Mouse (Mus musculus) liver, embryonic 14.5 days (tissue): ENCODE data around the gene Agr2. TPM values are rescaled to one million over a fixed set of nuclear protein-coding genes. Genes with fewer than 3 reads are reported as not detected.

ENCODE experiments used
- ATAC-seq: fragments of 200-750 bp; cut with Nextera tagmentation; 2 replicates; pipeline ENCODE4 v1.8.0; 2017; ENCODE audit warnings: moderate number of reproducible peaks, mild to moderate bottlenecking, moderate library complexity; ENCODE audit not compliant: insufficient read depth
- DNase-seq, 3 experiments: peaks; one replicate each; pipeline ENCODE4 v3.0.0-alpha.2; 2012 to 2013; ENCODE audit warnings: low read depth in 3 of 3, low spot score in 3 of 3
- H3K27ac ChIP-seq: fragments of 300-500 bp; sonication (generic); 2 replicates; pipeline ENCODE4 v1.5.1; 2014; ENCODE audit warnings: moderate library complexity, mild to moderate bottlenecking, control low read depth, inconsistent platforms
- H3K27me3 ChIP-seq: fragments of 300-500 bp; sonication (generic); 2 replicates; pipeline ENCODE4 v1.6.1; 2014; ENCODE audit warnings: mild to moderate bottlenecking, low read length, moderate library complexity; ENCODE audit not compliant: control insufficient read depth, insufficient read depth
- H3K36me3 ChIP-seq: fragments of 300-500 bp; sonication (generic); replicated peaks from 2 replicates; pipeline ENCODE4 v1.6.1; 2014; ENCODE audit warnings: low read depth; ENCODE audit not compliant: control insufficient read depth, insufficient read depth
- H3K4me1 ChIP-seq, 2 experiments: fragments of 200-500 bp in 1 of 2; fragments of 300-500 bp in 1 of 2; sonication (generic) in 1 of 2; replicated peaks; 2 replicates each; pipeline ENCODE4 v1.6.1; 2012 to 2014; ENCODE audit warnings: antibody characterized with exemption in 1 of 2, inconsistent platforms in 1 of 2, low read length in 1 of 2; ENCODE audit not compliant: control insufficient read depth in 2 of 2, insufficient read depth in 2 of 2
- H3K4me2 ChIP-seq: fragments of 300-500 bp; sonication (generic); 2 replicates; pipeline ENCODE4 v1.6.1; 2014; ENCODE audit warnings: low read depth, mild to moderate bottlenecking, control low read depth, moderate library complexity
- H3K4me3 ChIP-seq, 2 experiments: fragments of 200-500 bp in 1 of 2; fragments of 300-500 bp in 1 of 2; sonication (generic) in 1 of 2; 2 replicates each; pipeline ENCODE4 v1.5.1; 2012 to 2014; ENCODE audit warnings: low read depth in 2 of 2, low read length in 2 of 2, mild to moderate bottlenecking in 2 of 2, control low read depth in 1 of 2, inconsistent platforms in 1 of 2, moderate library complexity in 1 of 2; ENCODE audit not compliant: insufficient read depth in 1 of 2
- H3K9ac ChIP-seq: fragments of 300-500 bp; sonication (generic); replicated peaks from 2 replicates; pipeline ENCODE4 v1.6.1; 2014; ENCODE audit warnings: mild to moderate bottlenecking, control low read depth, moderate library complexity
- H3K9me3 ChIP-seq: fragments of 300-500 bp; sonication (generic); 2 replicates; pipeline ENCODE4 v1.6.1; 2016; ENCODE audit warnings: low read length, mixed read lengths; ENCODE audit not compliant: control insufficient read depth
- CTCF ChIP-seq: IDR thresholded peaks from 2 replicates; pipeline ENCODE4 v1.5.1; 2016; ENCODE audit warnings: antibody characterized with exemption, low read depth, control low read depth
- EP300 ChIP-seq: IDR thresholded peaks from 2 replicates; pipeline ENCODE4 v1.6.1; 2016; ENCODE audit warnings: antibody characterized with exemption, low read depth
- WGBS: fragments of 180-500 bp; shearing (Covaris S2); extraction: QIAGEN DNeasy Blood & Tissue Kit; methylation state at CpG from one replicate; pipeline ENCODE4 v1.1.7; 2014; ENCODE audit not compliant: insufficient replicate concordance; 5-methylcytosine and 5-hydroxymethylcytosine counted together
- polyA plus RNA-seq, 2 experiments: library from polyadenylated mRNA; depleted of rRNA in 1 of 2; stranded (reverse) in 1 of 2; unstranded in 1 of 2; fragments of >200 nt; fragmentation: Nextera tagmentation in 1 of 2; extraction: Ambion mirVana in 1 of 2; gene quantifications; 2 replicates each; pipeline versions ENCODE4 v1.2.1 to v1.2.3; 2012 to 2014

Gene Agr2
- polyA plus RNA-seq, 2 experiments: 0.07 TPM; not detected in 1

DNA sequence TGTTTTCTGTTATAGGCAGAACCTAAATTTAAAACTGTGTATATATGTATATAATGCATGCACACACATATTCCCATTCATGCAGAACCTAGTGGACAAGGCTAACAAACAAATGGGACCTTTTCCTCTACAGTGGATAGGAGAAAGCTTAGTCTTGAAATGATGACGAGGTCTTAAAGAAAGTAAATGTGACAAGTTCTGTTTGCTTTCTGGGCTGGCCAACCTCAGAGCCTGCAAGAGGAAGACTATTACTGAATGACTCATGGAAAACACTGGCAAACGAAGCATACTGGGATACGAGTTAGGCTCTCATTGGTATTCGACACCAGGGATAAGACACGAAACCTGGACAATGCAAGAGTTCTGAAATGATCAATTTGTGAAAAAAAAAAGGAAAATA, 8.0 kb upstream of the Agr2 start:
- H3K9me3 ChIP-seq: no peaks in the 10 kb centered on the region
- no peak overlapping the region for H3K4me3 ChIP-seq
- peaks cover 0 to 2% of the 10 kb centered on the region in 2 experiments; a peak in 1 of 4 replicates for H3K4me1 ChIP-seq
- H3K27ac ChIP-seq: no peak overlapping the region
- TF ChIP-seq CTCF (no peak), EP300 (no peak)
- no peak overlapping the region for H3K9ac ChIP-seq
- H3K27me3 ChIP-seq: no peaks in the 10 kb centered on the region
- no peak overlapping the region for H3K4me2 ChIP-seq
- H3K36me3 ChIP-seq: no peaks in the 10 kb centered on the region
- 73% methylated on average over 5 of the region's 5 CpGs for WGBS
- DNase-seq (no peak), ATAC-seq (no peak)

DNA sequence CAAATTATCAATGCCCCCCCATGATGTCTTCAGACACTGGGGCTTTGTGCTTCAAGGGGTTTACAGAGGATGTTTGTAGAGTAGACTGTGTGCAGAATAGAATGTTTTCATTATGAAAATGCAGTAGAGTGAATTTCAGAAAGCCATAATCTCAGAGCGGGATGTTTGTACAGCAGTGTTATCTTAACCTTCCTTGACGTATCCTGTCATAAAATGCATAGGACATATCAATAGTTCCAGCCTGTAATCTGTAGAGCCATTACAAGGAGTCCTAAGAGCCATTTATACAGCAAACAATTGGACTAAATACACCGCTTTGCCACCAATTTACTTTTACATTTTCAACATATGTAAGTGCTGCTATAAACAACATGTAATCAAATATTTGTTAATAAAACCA, 876 bp downstream of the Agr2 start:
- 45% methylated on average over 3 of the region's 3 CpGs for WGBS
- Histone ChIP-seq H3K4me3 (no peak overlapping the region), H3K4me2 (no peak overlapping the region), H3K27me3 (no peaks in the 10 kb centered on the region), H3K9ac (no peak overlapping the region), H3K36me3 (no peaks in the 10 kb centered on the region), H3K4me1 (no peaks in the 10 kb centered on the region), H3K27ac (no peak overlapping the region), H3K9me3 (no peaks in the 10 kb centered on the region)
- ATAC-seq (no peak), DNase-seq (no peak)
- TF ChIP-seq EP300 (no peak), CTCF (no peak)

DNA sequence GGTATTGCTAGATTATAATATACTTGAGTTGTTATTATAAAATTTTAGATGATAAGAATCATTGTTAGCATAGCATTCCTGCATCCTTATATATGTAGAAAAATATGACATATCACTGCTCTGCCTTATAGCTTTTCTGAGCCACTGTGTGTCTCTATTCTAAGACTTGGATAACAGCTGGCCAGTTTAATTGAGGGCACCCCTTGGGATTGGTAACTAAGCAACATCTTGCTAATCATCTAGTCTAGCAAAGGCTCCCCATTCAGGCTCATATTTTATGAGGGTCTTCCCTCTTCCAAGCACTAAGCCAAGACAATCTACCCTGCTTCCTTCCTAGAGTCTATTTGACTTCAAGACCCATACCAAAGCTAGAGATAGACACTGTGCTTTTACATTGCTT, 1.4 kb downstream of the Agr2 start:
- Histone ChIP-seq H3K36me3 (no peaks in the 10 kb centered on the region), H3K27ac (no peak overlapping the region), H3K4me3 (no peak overlapping the region), H3K4me1 (no peaks in the 10 kb centered on the region), H3K27me3 (no peaks in the 10 kb centered on the region), H3K4me2 (no peak overlapping the region), H3K9me3 (no peaks in the 10 kb centered on the region), H3K9ac (no peak overlapping the region)
- TF ChIP-seq CTCF: no peak
- no peak for TF ChIP-seq EP300
- no peak for DNase-seq
- ATAC-seq: no peak

DNA sequence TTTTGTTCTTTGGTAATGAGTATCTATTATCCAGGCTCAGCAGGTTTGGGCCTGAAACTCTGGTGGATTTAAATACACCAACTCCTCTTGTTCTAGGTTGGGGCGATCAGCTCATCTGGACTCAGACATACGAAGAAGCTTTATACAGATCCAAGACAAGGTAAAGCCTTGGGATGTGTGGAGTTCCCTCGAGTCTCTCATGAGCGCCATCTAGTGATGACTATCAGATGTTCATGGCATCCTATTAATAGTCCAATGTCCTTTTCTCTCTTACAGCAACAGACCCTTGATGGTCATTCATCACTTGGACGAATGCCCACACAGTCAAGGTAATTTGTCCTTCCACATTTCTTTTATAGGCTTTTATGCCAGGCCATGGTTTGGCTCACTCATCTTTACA, 3.1 kb downstream of the Agr2 start:
- DNase-seq: peak in 2 of 3 experiments; percentile 5 to 26
- 22% methylated on average over 5 of the region's 5 CpGs for WGBS

DNA sequence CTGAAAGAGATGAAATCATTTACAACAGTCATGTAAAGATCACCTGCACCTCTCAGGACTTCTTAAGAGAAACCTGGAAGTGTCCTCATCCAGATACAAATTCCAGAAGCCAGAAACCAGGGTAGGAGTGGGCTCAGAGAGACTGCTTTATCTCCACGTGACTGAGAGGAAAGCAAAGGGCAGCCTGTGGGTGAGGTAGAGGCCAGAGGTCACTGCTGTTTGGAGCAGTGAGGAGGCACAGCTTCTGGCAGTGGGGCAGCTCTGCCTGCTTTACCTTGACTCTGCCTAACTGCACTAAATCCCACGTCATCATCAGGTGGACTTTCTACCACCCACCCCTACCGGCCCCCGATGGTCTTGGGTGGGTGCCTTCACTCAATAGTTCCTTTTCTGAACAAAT, 12.0 kb downstream of the Agr2 start:
- no peak overlapping the region for H3K27ac ChIP-seq
- ATAC-seq (peak; percentile 50; the same call in 1 of the 2 replicates), DNase-seq (peak in 1 of 3 experiments; percentile 5)
- H3K27me3 ChIP-seq: no peaks in the 10 kb centered on the region
- no peaks in the 10 kb centered on the region for H3K36me3 ChIP-seq
- 57% methylated on average over 4 of the region's 4 CpGs for WGBS
- TF ChIP-seq EP300: no peak
- no peak for TF ChIP-seq CTCF
- H3K4me3 ChIP-seq: no peak overlapping the region
- H3K9ac ChIP-seq: no peak overlapping the region
- no peaks in the 10 kb centered on the region for H3K9me3 ChIP-seq
- H3K4me1 ChIP-seq: peaks cover 0 to 13% of the 10 kb centered on the region in 2 experiments; a peak in 1 of 4 replicates
- no peak overlapping the region for H3K4me2 ChIP-seq

More for the DNA sequence above, 3.1 kb downstream of the Agr2 start:
- Histone ChIP-seq H3K36me3 (no peaks in the 10 kb centered on the region), H3K27me3 (no peaks in the 10 kb centered on the region), H3K4me3 (no peak overlapping the region), H3K4me2 (no peak overlapping the region), H3K27ac (no peak overlapping the region), H3K4me1 (no peaks in the 10 kb centered on the region), H3K9me3 (no peaks in the 10 kb centered on the region), H3K9ac (no peak overlapping the region)
- TF ChIP-seq EP300 (no peak), CTCF (peak; percentile 48)
- no peak for ATAC-seq

DNA sequence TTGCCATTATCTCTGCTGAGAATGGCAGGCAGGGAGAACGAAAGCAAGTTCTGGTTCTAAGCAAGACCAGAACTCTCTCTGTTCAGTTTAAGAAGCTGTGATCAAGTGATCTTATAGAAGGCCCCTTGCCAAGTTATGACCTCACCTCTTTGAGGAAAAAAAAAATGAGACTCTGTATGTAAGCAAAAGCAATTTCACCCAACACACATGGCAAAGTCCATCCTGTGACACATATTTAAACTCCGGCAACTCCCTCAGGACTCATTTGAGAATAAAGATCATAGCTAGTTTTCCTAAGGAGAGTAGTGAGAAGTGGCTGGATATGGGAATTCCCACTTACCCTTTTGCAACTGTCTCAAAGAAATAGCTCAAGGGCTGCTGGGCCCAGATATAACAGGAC, 14.9 kb downstream of the Agr2 start:
- peaks cover 0 to 7% of the 10 kb centered on the region in 2 experiments; a peak in 1 of 4 replicates for H3K4me1 ChIP-seq
- DNase-seq (no peak), ATAC-seq (no peak)
- no peak for TF ChIP-seq CTCF
- no peak for TF ChIP-seq EP300
- no peaks in the 10 kb centered on the region for H3K27me3 ChIP-seq
- H3K4me3 ChIP-seq: no peak overlapping the region
- no peaks in the 10 kb centered on the region for H3K9me3 ChIP-seq
- 73% methylated on average over 2 of the region's 2 CpGs for WGBS
- H3K36me3 ChIP-seq: no peaks in the 10 kb centered on the region
- H3K4me2 ChIP-seq: no peak overlapping the region
- no peak overlapping the region for H3K9ac ChIP-seq
- no peak overlapping the region for H3K27ac ChIP-seq
